In the genomic region with DNA sequence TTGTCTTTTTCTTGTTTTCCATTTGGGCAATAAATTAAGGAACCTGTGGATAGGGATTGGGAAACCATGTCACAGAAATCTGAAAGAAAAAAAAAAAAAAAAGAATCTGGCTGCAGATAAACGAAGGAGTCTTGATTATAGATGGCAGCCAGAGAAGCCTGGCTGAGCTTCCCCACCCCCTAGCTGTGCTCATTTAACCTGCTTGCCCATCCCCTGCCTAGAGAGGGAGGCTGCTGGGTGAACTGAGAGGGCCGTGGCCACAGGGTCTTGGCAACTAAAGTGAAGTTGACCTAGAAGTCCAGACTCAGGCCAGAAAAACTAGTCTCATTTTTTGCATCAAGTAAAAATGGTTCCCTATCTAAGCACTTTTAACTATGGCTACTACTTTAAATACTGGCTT, we compare ENCODE assay signal across 8 mouse cellular contexts. TPM values are rescaled to one million over a fixed set of nuclear protein-coding genes. Genes with fewer than 3 reads are reported as not detected.
A peak's percentile ranks its signal among the peaks of the same experiment; 100 is the strongest.
DNase-seq lines count a peak whose midpoint lies in the region; ATAC-seq and TF ChIP-seq lines count a peak whose summit lies in the region.

No protein-coding gene starts in this region.

- TF ChIP-seq POLR2A in cortical plate, adult 2 months (IDR thresholded peaks at IDR 0.05; ENCODE audit: extremely low read depth, insufficient read depth, low read length), result no peak

- DNase-seq in adrenal gland, postnatal 25 days, result peak; percentile 15
- no peak for DNase-seq in adrenal gland, adult 18-20 months (ENCODE audit: low spot score in 2 of 2)
- DNase-seq in A20 (ENCODE audit: low read depth, low spot score), result peak; percentile 69
- no peak for DNase-seq in gastrocnemius, postnatal 25 days

- H3K27ac ChIP-seq in cortical plate, adult 2 months (ENCODE audit: insufficient read depth, low read length), result peak overlapping the region; percentile 55
- H3K27ac ChIP-seq in hindbrain, embryonic 15.5 days (replicated peaks), result peak overlapping the region; percentile 97
- H3K27ac ChIP-seq in liver, embryonic 16.5 days (ENCODE audit: low read length), result peak overlapping the region; percentile 91

- peak overlapping the region; percentile 47; the same call in 1 of the 2 replicates for H3K4me3 ChIP-seq in cortical plate, adult 2 months (ENCODE audit: insufficient read depth, low read length)
- peak overlapping the region; percentile 67 for H3K4me3 ChIP-seq in hindbrain, embryonic 15.5 days
- H3K4me3 ChIP-seq in liver, embryonic 16.5 days (ENCODE audit: low read depth, low read length), result peak overlapping the region; percentile 67

- ATAC-seq in hindbrain, embryonic 15.5 days (ENCODE audit: low FRiP score, low read depth), result no peak
- ATAC-seq in liver, embryonic 16.5 days (ENCODE audit: low read depth), result no peak
- ATAC-seq in megakaryocyte progenitor cell, adult 5-6 weeks (replicated peaks; ENCODE audit: poor library complexity), result no peak

- WGBS in hindbrain, embryonic 15.5 days, result 0% methylated on average over 2 of the region's 2 CpGs
- 0% methylated on average over 2 of the region's 2 CpGs for WGBS in liver, embryonic 16.5 days (ENCODE audit: insufficient replicate concordance)

- peaks cover 37% of the 10 kb centered on the region for H3K36me3 ChIP-seq in hindbrain, embryonic 15.5 days
- H3K36me3 ChIP-seq in liver, embryonic 16.5 days (ENCODE audit: control insufficient read depth, insufficient read depth), result peaks cover 33% of the 10 kb centered on the region

- H3K9me3 ChIP-seq in hindbrain, embryonic 15.5 days, result no peaks in the 10 kb centered on the region
- H3K9me3 ChIP-seq in liver, embryonic 16.5 days (replicated peaks; ENCODE audit: control insufficient read depth, low read length), result no peaks in the 10 kb centered on the region

- peaks cover 5% of the 10 kb centered on the region; the same call in 1 of the 2 replicates for H3K4me1 ChIP-seq in cortical plate, adult 2 months (ENCODE audit: control insufficient read depth, insufficient read depth, low read length)
- H3K4me1 ChIP-seq in hindbrain, embryonic 15.5 days (replicated peaks), result peaks cover 37% of the 10 kb centered on the region
- H3K4me1 ChIP-seq in liver, embryonic 16.5 days (ENCODE audit: control insufficient read depth, low read depth, low read length), result peaks cover 52% of the 10 kb centered on the region

- no peaks in the 10 kb centered on the region for H3K27me3 ChIP-seq in hindbrain, embryonic 15.5 days
- H3K27me3 ChIP-seq in liver, embryonic 16.5 days (ENCODE audit: control insufficient read depth, insufficient read depth, low read depth, low read length), result no peaks in the 10 kb centered on the region

- H3K4me2 ChIP-seq in hindbrain, embryonic 15.5 days, result peak overlapping the region; percentile 96
- H3K4me2 ChIP-seq in liver, embryonic 16.5 days (ENCODE audit: low read depth, low read length), result peak overlapping the region; percentile 87

- H3K9ac ChIP-seq in hindbrain, embryonic 15.5 days, result peak overlapping the region; percentile 84
- H3K9ac ChIP-seq in liver, embryonic 16.5 days (ENCODE audit: low read depth, low read length), result peak overlapping the region; percentile 76

- TF ChIP-seq CTCF in cortical plate, adult 2 months (IDR thresholded peaks at IDR 0.05; ENCODE audit: extremely low read depth, insufficient read depth, low read length), result no peak

RNA-seq across cellular contexts. Expression of a gene that starts 3.4 kb away (rescaled TPM):
- 0.48 and 0.64 TPM in 2 replicates for total RNA-seq in adrenal gland, postnatal 25 days (2021)
- under 1 TPM; 0.40 to 0.67 TPM for total RNA-seq in adrenal gland, adult 18-20 months (2021)
- polyA plus RNA-seq in cortical plate, adult 2 months (2012; rRNA removed), result 0.34 and 0.40 TPM in 2 replicates
- 1.0 and 1.2 TPM in 2 replicates for polyA plus RNA-seq in hindbrain, embryonic 15.5 days (2015; fragmentation: Nextera tagmentation; extraction: Ambion mirVana)
- 0.75 and 1.8 TPM in 2 replicates for polyA plus RNA-seq in liver, embryonic 16.5 days (2015; fragmentation: Nextera tagmentation; extraction: Ambion mirVana)
- 0.68 and 0.74 TPM in 2 replicates for total RNA-seq in megakaryocyte progenitor cell, adult 5-6 weeks (2015)
- total RNA-seq in megakaryocyte progenitor cell, adult 5-6 weeks (2017), result 0.37 and 0.88 TPM in 2 replicates
- total RNA-seq in gastrocnemius, postnatal 25 days (2021), result 1 to 10 TPM; 3.5 to 7.0 TPM

Comparison
In these comparisons a context has a peak if more than half of its experiments do, and no peak if none do; other contexts are left out.
1. DNase-seq: peak in adrenal gland, postnatal 25 days (single experiment) and A20 (single experiment); none in adrenal gland, adult 18-20 months (0 of 2) and gastrocnemius, postnatal 25 days (single experiment).
2. Peak in every context shown above with its lines, with median percentiles within 50 percentile points of each other: H3K27ac ChIP-seq and H3K4me3 ChIP-seq.